Mouse (Mus musculus) heart, adult 2 months (tissue): ENCODE results near the gene Mpnd. TPM values are rescaled to one million over a fixed set of nuclear protein-coding genes. Genes with fewer than 3 reads are reported as not detected.

Experiments used
- DNase-seq, 2 experiments: peaks; one replicate each; pipeline ENCODE4 v3.0.0; 2021
- H3K27ac ChIP-seq: fragments of 200-600 bp; 2 replicates; pipeline ENCODE4 v1.8.1; 2022
- H3K27me3 ChIP-seq: fragments of 200-500 bp; 2 replicates; pipeline ENCODE4 v1.6.1; 2012; ENCODE audit warnings: mild to moderate bottlenecking, low read length, inconsistent platforms, mixed read lengths; ENCODE audit not compliant: control insufficient read depth, insufficient read depth
- H3K36me3 ChIP-seq: fragments of 200-500 bp; 2 replicates; pipeline ENCODE4 v1.6.1; 2012; ENCODE audit warnings: low read length, inconsistent platforms; ENCODE audit not compliant: control insufficient read depth, insufficient read depth
- H3K4me1 ChIP-seq: fragments of 200-500 bp; 2 replicates; pipeline ENCODE4 v1.6.1; 2011; ENCODE audit warnings: low read length; ENCODE audit not compliant: control insufficient read depth, insufficient read depth
- H3K4me3 ChIP-seq: fragments of 200-600 bp; 2 replicates; pipeline ENCODE4 v1.8.1; 2022
- H3K79me2 ChIP-seq: fragments of 200-500 bp; replicated peaks from 2 replicates; pipeline ENCODE4 v1.6.1; 2012; ENCODE audit warnings: mild to moderate bottlenecking, inconsistent platforms, low read length, moderate library complexity, mixed read lengths; ENCODE audit not compliant: control insufficient read depth, insufficient read depth
- H3K9ac ChIP-seq: fragments of 200-500 bp; 2 replicates; pipeline ENCODE4 v1.6.1; 2012; ENCODE audit warnings: low read depth, mild to moderate bottlenecking, control low read depth, inconsistent platforms, low read length, mixed read lengths
- CTCF ChIP-seq: fragments of 200-600 bp; IDR thresholded peaks from 2 replicates; pipeline ENCODE4 v1.8.1; 2022; ENCODE audit warnings: antibody characterized with exemption, mild to moderate bottlenecking, moderate library complexity
- EP300 ChIP-seq: fragments of 200-500 bp; IDR thresholded peaks from 2 replicates; pipeline ENCODE4 v1.6.1; 2011; ENCODE audit warnings: low read depth, low read length, control low read depth; ENCODE audit not compliant: insufficient read depth
- POLR2A ChIP-seq: fragments of 200-500 bp; IDR thresholded peaks from 2 replicates; pipeline ENCODE4 v1.6.1; 2011; ENCODE audit warnings: mild to moderate bottlenecking, low read depth, low read length, control low read depth; ENCODE audit not compliant: insufficient read depth
- WGBS: fragments of 180-500 bp; shearing (Covaris S2); methylation state at CpG from one replicate; pipeline ENCODE4 v1.1.7; 2018; 5-methylcytosine and 5-hydroxymethylcytosine counted together
- intact Hi-C: fragments of 180-260 bp; cut with DNase I; formaldehyde crosslinking; loops from one replicate; pipeline ENCODE4 v1.15.1; 2025
- polyA plus RNA-seq: library from polyadenylated mRNA; depleted of rRNA; stranded (reverse); fragments of >200 nt; gene quantifications from 2 replicates; pipeline ENCODE4 v1.2.3, GENCODE M21; 2012
- total RNA-seq, 2 experiments: library from RNA; stranded (reverse); gene quantifications; 2 replicates each; pipeline ENCODE4 v1.2.3; 2021

Gene Mpnd
- total and polyA plus RNA-seq, 3 experiments: 63.1 to 78.9 (median 68.0) TPM

GRCm38 (mm10) chr17:55958584-55958886 lies 47.0 kb upstream of the Mpnd start:
- H3K4me1 ChIP-seq: peaks cover 4% of the 10 kb centered on the region
- H3K4me3 ChIP-seq: peak overlapping the region; percentile 72
- intact Hi-C loops: loop anchor here (2.0 to 10.0 kb wide), 4 partner anchors 14 to 296 kb away; partner anchors contain the start of genes Fem1a, Pot1b and Sh3gl1
- H3K36me3 ChIP-seq: no peaks in the 10 kb centered on the region
- TF ChIP-seq POLR2A (no peak), CTCF (no peak), EP300 (no peak)
- H3K79me2 ChIP-seq: no peaks in the 10 kb centered on the region
- peak overlapping the region; percentile 95 for H3K27ac ChIP-seq
- H3K9ac ChIP-seq: no peak overlapping the region
- H3K27me3 ChIP-seq: no peaks in the 10 kb centered on the region
- WGBS: 20% methylated on average over 2 of the region's 2 CpGs
- no peak for DNase-seq

- peak; percentile 92 to 95 for DNase-seq
- Histone ChIP-seq H3K27ac (peak within 1 kb of the TSS; percentile 95), H3K36me3 (no peaks in the 10 kb centered on the region), H3K9ac (peak within 1 kb of the TSS; percentile 55), H3K27me3 (no peaks in the 10 kb centered on the region), H3K4me3 (peak within 1 kb of the TSS; percentile 72), H3K4me1 (peaks cover 4% of the 10 kb centered on the region), H3K79me2 (no peaks in the 10 kb centered on the region)
- TF ChIP-seq EP300 (peak; percentile 42; the same call in 1 of the 2 replicates), POLR2A (peak; percentile 86), CTCF (no peak)
- under 1% methylated on average over 46 of the region's 46 CpGs for WGBS
- intact Hi-C loops: loop anchor here (2.0 to 10.0 kb wide), 4 partner anchors 14 to 296 kb away; partner anchors contain the start of genes Fem1a, Pot1b and Sh3gl1
Measured at GRCm38 (mm10) chr17:55958918-55959728, 46.4 kb upstream of the Mpnd start, which contains the start of gene Yju2. Yju2 (plus strand) TSS chr17:55959099.

GRCm38 (mm10) chr17:55959946-55960740 lies 45.4 kb upstream of the Mpnd start:
- intact Hi-C loops: loop anchor here (1.0 to 10.0 kb wide), 5 partner anchors 15 to 295 kb away; partner anchors contain the start of genes Fem1a, Pot1b and Sh3gl1
- WGBS: 66% methylated on average over 10 of the region's 10 CpGs

GRCm38 (mm10) chr17:55960791-55961190 lies 44.7 kb upstream of the Mpnd start:
- Histone ChIP-seq H3K36me3 (no peaks in the 10 kb centered on the region), H3K9ac (no peak overlapping the region), H3K4me3 (no peak overlapping the region), H3K79me2 (no peaks in the 10 kb centered on the region), H3K27me3 (no peaks in the 10 kb centered on the region), H3K4me1 (peaks cover 4% of the 10 kb centered on the region), H3K27ac (no peak overlapping the region)
- intact Hi-C loops: loop anchor here (1.0 kb wide), 1 partner anchor 50 kb away; no protein-coding TSS in a partner anchor
- no peak for TF ChIP-seq EP300
- no peak for TF ChIP-seq POLR2A
- no peak for TF ChIP-seq CTCF
- no peak for DNase-seq

More at GRCm38 (mm10) chr17:55959946-55960740, 45.4 kb upstream of the Mpnd start:
- H3K4me1 ChIP-seq: peaks cover 4% of the 10 kb centered on the region
- no peaks in the 10 kb centered on the region for H3K79me2 ChIP-seq
- no peaks in the 10 kb centered on the region for H3K27me3 ChIP-seq
- DNase-seq: no peak
- H3K4me3 ChIP-seq: peak overlapping the region; percentile 72
- no peak for TF ChIP-seq CTCF
- no peak for TF ChIP-seq POLR2A
- TF ChIP-seq EP300: no peak
- H3K9ac ChIP-seq: no peak overlapping the region
- H3K36me3 ChIP-seq: no peaks in the 10 kb centered on the region
- H3K27ac ChIP-seq: peak overlapping the region; percentile 95; the same call in 1 of the 2 replicates

GRCm38 (mm10) chr17:55961631-55962030 lies 43.9 kb upstream of the Mpnd start:
- 95% methylated on average over 7 of the region's 7 CpGs for WGBS
- peaks cover 4% of the 10 kb centered on the region for H3K4me1 ChIP-seq
- DNase-seq: no peak
- H3K9ac ChIP-seq: no peak overlapping the region
- H3K4me3 ChIP-seq: no peak overlapping the region
- no peak for TF ChIP-seq CTCF
- TF ChIP-seq EP300: no peak
- no peak for TF ChIP-seq POLR2A
- no peaks in the 10 kb centered on the region for H3K79me2 ChIP-seq
- no peaks in the 10 kb centered on the region for H3K27me3 ChIP-seq
- H3K27ac ChIP-seq: no peak overlapping the region
- intact Hi-C loops: no loop called here
- no peaks in the 10 kb centered on the region for H3K36me3 ChIP-seq

- H3K27ac ChIP-seq: no peak overlapping the region
- no peak overlapping the region for H3K9ac ChIP-seq
- no peak overlapping the region for H3K4me3 ChIP-seq
- peaks cover 4% of the 10 kb centered on the region for H3K4me1 ChIP-seq
- no peaks in the 10 kb centered on the region for H3K27me3 ChIP-seq
- no peaks in the 10 kb centered on the region for H3K79me2 ChIP-seq
- intact Hi-C loops: no loop called here
- peak in 1 of 2 experiments; percentile 18 for DNase-seq
- WGBS: 69% methylated on average over 14 of the region's 14 CpGs
- no peaks in the 10 kb centered on the region for H3K36me3 ChIP-seq
- TF ChIP-seq EP300 (no peak), CTCF (no peak), POLR2A (no peak)
Measured at GRCm38 (mm10) chr17:55963171-55963570, 42.3 kb upstream of the Mpnd start.
